Mouse (Mus musculus): ENCODE measurements around the gene 4930404N11Rik. TPM values are rescaled to one million over a fixed set of nuclear protein-coding genes. Genes with fewer than 3 reads are reported as not detected.

4930404N11Rik gene
- total RNA-seq, 2 experiments from 2014 or later: 0.45 to 0.51 TPM

Small RNA genes lying within 50 kb of the gene (microRNA-seq; reads per million reads assigned to microRNA genes)
- 0 to 1.6 reads per million in 2 experiments for gene Mir6913

Other genes with a start within 250 kb of the 4930404N11Rik start
- 10 to 100 TPM; 33.8 to 34.9 TPM for gene Zbtb7a, start 230.6 kb downstream of the 4930404N11Rik start, total RNA-seq (2021)
- gene Pias4, start 197.9 kb downstream of the 4930404N11Rik start, total RNA-seq (2021): 10 to 100 TPM; 16.5 to 16.9 TPM
- gene Eef2, start 189.2 kb downstream of the 4930404N11Rik start, total RNA-seq (2021): 1,000 to 10,000 TPM; 1,062 to 1,185 TPM
- 10 to 100 TPM; 29.9 to 34.5 TPM for gene Dapk3, start 182.8 kb downstream of the 4930404N11Rik start, total RNA-seq (2021)
- not detected for gene 4930442H23Rik, start 182.0 kb downstream of the 4930404N11Rik start, total RNA-seq (2021)
- 1 to 10 TPM; 7.1 to 8.8 TPM for gene Nmrk2, start 163.8 kb downstream of the 4930404N11Rik start, total RNA-seq (2021)
- not detected for gene Atcay, start 135.0 kb downstream of the 4930404N11Rik start, total RNA-seq (2021)
- gene Zfr2, start 132.7 kb downstream of the 4930404N11Rik start, total RNA-seq (2021): 1 to 10 TPM; 2.3 to 2.5 TPM
- under 1 TPM; 0.42 to 0.87 TPM for gene Matk, start 112.9 kb downstream of the 4930404N11Rik start, total RNA-seq (2021)
- gene Mrpl54, start 98.9 kb downstream of the 4930404N11Rik start, total RNA-seq (2021): 10 to 100 TPM; 85.7 to 89.6 TPM
- gene Apba3, start 98.9 kb downstream of the 4930404N11Rik start, total RNA-seq (2021): 100 to 1,000 TPM in 1 of 2 experiments, 10 to 100 TPM in 1; 85.9 to 110 TPM
- under 1 TPM in 1 of 2 experiments, not detected in 1; 0.87 TPM for gene Tjp3, start 74.2 kb downstream of the 4930404N11Rik start, total RNA-seq (2021)
- gene Pip5k1c, start 72.9 kb downstream of the 4930404N11Rik start, total RNA-seq (2021): 10 to 100 TPM; 23.1 to 25.6 TPM
- gene Cactin, start 44.7 kb downstream of the 4930404N11Rik start, total RNA-seq (2021): 10 to 100 TPM; 14.6 to 15.8 TPM
- gene Tbxa2r, start 37.1 kb downstream of the 4930404N11Rik start, total RNA-seq (2021): 1 to 10 TPM; 2.5 to 2.7 TPM
- 1 to 10 TPM; 3.4 to 4.7 TPM for gene Gipc3, start 22.6 kb downstream of the 4930404N11Rik start, total RNA-seq (2021)
- gene Hmg20b, start 15.3 kb downstream of the 4930404N11Rik start, total RNA-seq (2021): 10 to 100 TPM; 57.1 to 62.2 TPM
- 10 to 100 TPM; 11.0 to 12.7 TPM for gene Mfsd12, start 8.3 kb downstream of the 4930404N11Rik start, total RNA-seq (2021)
- gene Fzr1, start 12.7 kb upstream of the 4930404N11Rik start, total RNA-seq (2021): 10 to 100 TPM; 27.6 to 35.6 TPM
- gene Dohh, start 18.6 kb upstream of the 4930404N11Rik start, total RNA-seq (2021): 10 to 100 TPM; 49.9 to 59.6 TPM
- gene Gm48551, start 18.6 kb upstream of the 4930404N11Rik start, total RNA-seq (2021): 1 to 10 TPM in 1 of 2 experiments, under 1 TPM in 1; 0.65 to 2.3 TPM
- under 1 TPM in 1 of 2 experiments, not detected in 1; 0.51 TPM for gene Gm48552, start 23.2 kb upstream of the 4930404N11Rik start, total RNA-seq (2021)
- gene Smim24, start 27.2 kb upstream of the 4930404N11Rik start, total RNA-seq (2021): 1 to 10 TPM; 1.9 to 2.2 TPM
- 10 to 100 TPM; 91.0 to 93.4 TPM for gene Nfic, start 89.8 kb upstream of the 4930404N11Rik start, total RNA-seq (2021)
- under 1 TPM; 0.17 to 0.21 TPM for gene Celf5, start 116.9 kb upstream of the 4930404N11Rik start, total RNA-seq (2021)
- gene Ncln, start 130.6 kb upstream of the 4930404N11Rik start, total RNA-seq (2021): 10 to 100 TPM; 61.9 to 64.3 TPM
- 1 to 10 TPM; 1.2 to 2.8 TPM for gene S1pr4, start 134.3 kb upstream of the 4930404N11Rik start, total RNA-seq (2021)
- 1 to 10 TPM; 1.4 to 1.5 TPM for gene Gna15, start 158.4 kb upstream of the 4930404N11Rik start, total RNA-seq (2021)
- gene Gna11, start 179.4 kb upstream of the 4930404N11Rik start, total RNA-seq (2021): 10 to 100 TPM; 47.8 to 49.8 TPM
- 1,000 to 10,000 TPM; 1,011 to 1,083 TPM for gene Aes, start 193.7 kb upstream of the 4930404N11Rik start, total RNA-seq (2021)
- 1 to 10 TPM; 4.7 to 7.1 TPM for gene Tle2, start 208.7 kb upstream of the 4930404N11Rik start, total RNA-seq (2021)
- gene Tle6, start 235.3 kb upstream of the 4930404N11Rik start, total RNA-seq (2021): 10 to 100 TPM in 1 of 2 experiments, 1 to 10 TPM in 1; 7.9 to 11.1 TPM
- gene BC025920, start 240.5 kb upstream of the 4930404N11Rik start, total RNA-seq (2021): 1 to 10 TPM; 2.6 TPM

Measured in heart, adult 18-20 months (tissue).